Mouse (Mus musculus) lung, embryonic 15.5 days (tissue): ENCODE measurements at regions not wholly inside any gene's neighbourhood (a gene's known extent, or its start where the extent isn't known, plus 50 kb on each side); places are given as distances from the start of the nearest gene placed in this dataset.

Experiments
- ATAC-seq: fragments of 200-750 bp; cut with Nextera tagmentation; 2 replicates; pipeline ENCODE4 v1.8.0; 2017; ENCODE audit warnings: moderate number of reproducible peaks, borderline replicate concordance; ENCODE audit not compliant: low FRiP score, low TSS enrichment; ENCODE audit errors: extremely low read depth
- H3K27ac ChIP-seq: fragments of 300-500 bp; sonication (generic); 2 replicates; pipeline ENCODE4 v1.5.1; 2015; ENCODE audit warnings: moderate library complexity, mild to moderate bottlenecking, inconsistent platforms
- H3K27me3 ChIP-seq: fragments of 300-500 bp; sonication (generic); 2 replicates; pipeline ENCODE4 v1.6.1; 2015; ENCODE audit warnings: inconsistent platforms
- H3K36me3 ChIP-seq: fragments of 300-500 bp; sonication (generic); 2 replicates; pipeline ENCODE4 v1.6.1; 2015; ENCODE audit warnings: inconsistent platforms
- H3K4me1 ChIP-seq: fragments of 300-500 bp; sonication (generic); 2 replicates; pipeline ENCODE4 v1.6.1; 2015; ENCODE audit warnings: inconsistent platforms
- H3K4me2 ChIP-seq: fragments of 300-500 bp; sonication (generic); 2 replicates; pipeline ENCODE4 v1.6.1; 2015; ENCODE audit warnings: inconsistent platforms, mild to moderate bottlenecking, moderate library complexity
- H3K4me3 ChIP-seq: fragments of 300-500 bp; sonication (generic); 2 replicates; pipeline ENCODE4 v1.5.1; 2015; ENCODE audit warnings: mild to moderate bottlenecking, inconsistent platforms
- H3K9ac ChIP-seq: fragments of 300-500 bp; sonication (generic); 2 replicates; pipeline ENCODE4 v1.6.1; 2015; ENCODE audit warnings: inconsistent platforms
- H3K9me3 ChIP-seq: fragments of 300-500 bp; sonication (generic); 2 replicates; pipeline ENCODE4 v1.6.1; 2016; ENCODE audit warnings: inconsistent platforms
- WGBS: fragments of 180-500 bp; shearing (Covaris S2); methylation state at CpG from one replicate; pipeline ENCODE4 v1.1.7; 2015; 5-methylcytosine and 5-hydroxymethylcytosine counted together

GRCm38 (mm10) chr10:125035631-125036030 lies 353.6 kb downstream of the Slc16a7 start:
- Histone ChIP-seq H3K9ac (no peak overlapping the region), H3K4me3 (no peak overlapping the region), H3K9me3 (no peaks in the 10 kb centered on the region), H3K4me1 (no peaks in the 10 kb centered on the region), H3K4me2 (no peak overlapping the region), H3K27ac (no peak overlapping the region), H3K27me3 (no peaks in the 10 kb centered on the region), H3K36me3 (no peaks in the 10 kb centered on the region)
- 82% methylated on average over 7 of the region's 7 CpGs for WGBS
- no peak for ATAC-seq

DNA sequence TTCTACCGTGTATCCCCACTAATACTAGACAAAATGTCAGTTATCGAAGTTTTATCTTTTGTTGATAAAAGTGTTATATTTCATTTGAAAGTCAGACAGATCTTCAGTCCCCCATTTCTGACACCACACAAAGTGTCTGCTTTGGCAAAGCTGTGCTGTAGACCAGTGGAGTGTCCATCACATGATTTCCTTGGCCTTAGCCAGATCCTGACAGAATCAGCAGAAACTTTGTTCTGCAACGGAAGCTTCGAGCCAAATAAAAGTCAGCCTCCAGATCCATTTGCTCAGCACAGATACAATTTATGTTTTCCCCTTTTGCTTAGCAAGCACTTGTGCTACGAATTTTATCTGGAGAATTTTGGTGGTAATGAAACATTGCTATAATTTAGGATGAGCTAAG lies 360.9 kb downstream of the Slc16a7 start:
- no peak overlapping the region for H3K27ac ChIP-seq
- H3K27me3 ChIP-seq, result no peaks in the 10 kb centered on the region
- H3K4me2 ChIP-seq, result no peak overlapping the region
- H3K36me3 ChIP-seq, result no peaks in the 10 kb centered on the region
- H3K9me3 ChIP-seq, result no peaks in the 10 kb centered on the region
- H3K4me3 ChIP-seq, result no peak overlapping the region
- ATAC-seq, result peak; percentile 88
- 43% methylated on average over 5 of the region's 5 CpGs for WGBS
- no peak overlapping the region for H3K9ac ChIP-seq
- no peaks in the 10 kb centered on the region for H3K4me1 ChIP-seq

DNA sequence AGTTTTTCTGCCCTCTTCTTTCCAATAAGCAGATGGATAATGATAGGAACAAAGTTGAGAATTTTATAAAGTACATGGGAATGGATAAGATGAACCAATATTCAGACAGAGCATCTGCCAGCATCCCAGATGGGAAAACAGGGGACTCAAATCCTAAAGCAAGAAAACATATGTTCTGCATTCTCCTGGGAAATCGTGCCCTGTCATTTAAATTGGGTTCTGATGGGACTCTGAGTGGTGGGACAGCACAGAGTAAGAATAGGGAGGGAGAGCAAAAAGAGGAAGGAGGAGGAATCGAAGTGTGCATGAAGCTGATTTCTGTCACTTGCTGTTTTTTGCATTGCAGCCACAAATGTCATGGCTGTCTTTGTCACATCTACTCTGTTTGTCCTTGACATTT lies 362.4 kb downstream of the Slc16a7 start:
- Histone ChIP-seq H3K27me3 (no peaks in the 10 kb centered on the region), H3K4me3 (no peak overlapping the region), H3K4me1 (no peaks in the 10 kb centered on the region), H3K4me2 (no peak overlapping the region), H3K36me3 (no peaks in the 10 kb centered on the region), H3K9me3 (no peaks in the 10 kb centered on the region), H3K27ac (no peak overlapping the region), H3K9ac (no peak overlapping the region)
- WGBS, result 48% methylated on average over 2 of the region's 2 CpGs
- ATAC-seq, result no peak
